Mouse (Mus musculus) G1E (cell line): ENCODE measurements around the gene Camkk2. TPM values are rescaled to one million over a fixed set of nuclear protein-coding genes. Genes with fewer than 3 reads are reported as not detected.

Experiments
- ATAC-seq: 2 replicates; pipeline ENCODE4 v1.8.0; 2016; ENCODE audit warnings: mild to moderate bottlenecking; ENCODE audit not compliant: insufficient number of reproducible peaks, poor library complexity, low FRiP score, severe bottlenecking; ENCODE audit errors: extremely low read depth
- DNase-seq: peaks from one replicate; pipeline ENCODE4 v3.0.0; 2012; ENCODE audit warnings: low spot score
- H3K27me3 ChIP-seq: 2 replicates; pipeline ENCODE4 v1.6.1; 2012; ENCODE audit warnings: mild to moderate bottlenecking, low read length, inconsistent platforms; ENCODE audit not compliant: insufficient read depth
- H3K36me3 ChIP-seq: replicated peaks from 2 replicates; pipeline ENCODE3; 2012; ENCODE audit warnings: mild to moderate bottlenecking, inconsistent platforms
- H3K4me1 ChIP-seq: 2 replicates; pipeline ENCODE4 v1.6.1; 2012; ENCODE audit warnings: low read depth, low read length, inconsistent platforms, mixed read lengths; ENCODE audit not compliant: insufficient read depth
- H3K4me3 ChIP-seq: 2 replicates; pipeline ENCODE4 v1.5.1; 2012; ENCODE audit warnings: low read depth, mild to moderate bottlenecking, inconsistent platforms, low read length, moderate library complexity, mixed read lengths
- H3K9me3 ChIP-seq: replicated peaks from 2 replicates; pipeline ENCODE4 v1.6.1; 2012; ENCODE audit warnings: inconsistent platforms
- CTCF ChIP-seq: IDR thresholded peaks from 2 replicates; pipeline ENCODE4 v1.5.1; 2012; ENCODE audit warnings: low read depth, low read length, inconsistent platforms, mixed read lengths
- GATA1 ChIP-seq: IDR thresholded peaks from 2 replicates; pipeline ENCODE4 v1.6.1; 2012; ENCODE audit warnings: borderline replicate concordance, low read length, inconsistent platforms, mixed read lengths
- GATA2 ChIP-seq: IDR thresholded peaks from 2 replicates; pipeline ENCODE4 v1.6.1; 2012; ENCODE audit warnings: low read depth, low read length, inconsistent platforms, borderline replicate concordance
- POLR2AphosphoS5 ChIP-seq: IDR thresholded peaks from 2 replicates; pipeline ENCODE4 v1.6.1; 2012; ENCODE audit warnings: low read depth, low read length, inconsistent platforms; ENCODE audit not compliant: insufficient replicate concordance
- TAL1 ChIP-seq: conservative IDR thresholded peaks from 2 replicates; pipeline ENCODE4 v1.6.1; 2012; ENCODE audit warnings: low read depth, low read length, inconsistent platforms, mixed read lengths
- polyA plus RNA-seq: library from polyadenylated mRNA; stranded (reverse); fragments of >175 nt; gene quantifications from 2 replicates; pipeline ENCODE4 v1.2.3, GENCODE M21; 2012
- total RNA-seq, 2 experiments: library from RNA; stranded (forward) in 1 of 2; stranded (reverse) in 1 of 2; fragments of 200-1000 nt in 1 of 2; fragments of >200 nt in 1 of 2; fragmentation: Nextera tagmentation in 1 of 2; gene quantifications; 2 replicates each; pipeline ENCODE4 v1.2.3; 2014 to 2017

Gene Camkk2
- total and polyA plus RNA-seq, 3 experiments: 9.7 to 18.2 (median 12.5) TPM

- no peak for TF ChIP-seq GATA2
- no peak for TF ChIP-seq CTCF
- peak; percentile 89 for TF ChIP-seq POLR2AphosphoS5
- no peak for TF ChIP-seq GATA1
- TF ChIP-seq TAL1: no peak
- DNase-seq: peak; percentile 100
- Histone ChIP-seq H3K36me3 (peaks cover 39% of the 10 kb centered on the region), H3K4me3 (peak within 1 kb of the TSS; percentile 96), H3K9me3 (no peaks in the 10 kb centered on the region), H3K27me3 (no peaks in the 10 kb centered on the region), H3K4me1 (peaks cover 38% of the 10 kb centered on the region)
- peak; percentile 97 for ATAC-seq
These were observed 41.7 kb upstream of the Camkk2 start, which contains the start of gene Anapc5 for GRCm38 (mm10) chr5:122820777-122821523. Gene Anapc5, minus strand, starts transcription at chr5:122821339.

- no peaks in the 10 kb centered on the region for H3K9me3 ChIP-seq
- DNase-seq (no peak), ATAC-seq (no peak)
- H3K4me3 ChIP-seq: no peak overlapping the region
- peaks cover 25% of the 10 kb centered on the region for H3K4me1 ChIP-seq
- peaks cover 90% of the 10 kb centered on the region for H3K36me3 ChIP-seq
- TF ChIP-seq POLR2AphosphoS5 (no peak), GATA1 (no peak), GATA2 (no peak), TAL1 (no peak), CTCF (no peak)
- H3K27me3 ChIP-seq: no peaks in the 10 kb centered on the region
These were observed 33.5 kb upstream of the Camkk2 start for GRCm38 (mm10) chr5:122812699-122813098.

DNA sequence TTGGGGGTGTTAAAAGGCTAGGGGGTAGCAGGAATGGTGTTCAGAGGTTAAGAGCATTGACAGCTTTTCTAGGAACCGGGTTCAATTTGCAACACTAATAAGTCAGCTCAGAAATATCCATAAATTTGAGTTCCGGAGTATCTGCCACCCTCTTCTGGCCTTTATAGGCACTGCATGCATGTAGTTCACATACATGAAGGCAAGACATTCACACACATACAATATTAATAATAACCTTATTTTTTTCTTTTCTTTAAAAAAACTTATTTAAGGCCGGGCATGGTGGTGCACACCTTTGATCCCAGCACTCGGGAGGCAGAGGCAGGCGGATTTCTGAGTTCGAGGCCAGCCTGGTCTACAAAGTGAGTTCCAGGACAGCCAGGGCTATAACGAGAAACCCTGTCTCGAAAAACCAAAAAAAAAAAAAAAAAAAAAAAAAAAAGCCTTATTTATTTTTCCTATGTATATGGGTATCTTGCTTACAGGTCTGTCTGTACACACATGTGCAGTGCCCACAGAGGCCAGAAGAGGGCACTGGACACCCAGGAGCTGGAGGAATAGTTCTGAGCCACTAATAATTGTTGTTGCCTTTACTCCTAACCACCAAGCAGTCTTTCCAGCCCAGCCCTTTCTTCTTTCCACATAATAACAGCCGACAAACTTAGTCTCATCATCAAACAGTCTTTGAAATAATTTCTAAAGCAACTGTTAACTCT is 32.3 kb upstream of the Camkk2 start:
- ATAC-seq: no peak
- peaks cover 24% of the 10 kb centered on the region for H3K4me1 ChIP-seq
- no peak overlapping the region for H3K4me3 ChIP-seq
- no peak for DNase-seq
- H3K9me3 ChIP-seq: no peaks in the 10 kb centered on the region
- H3K27me3 ChIP-seq: no peaks in the 10 kb centered on the region
- H3K36me3 ChIP-seq: peaks cover 90% of the 10 kb centered on the region
- no peak for TF ChIP-seq GATA1
- TF ChIP-seq CTCF: peak; percentile 51; the same call in 1 of the 2 replicates

DNA sequence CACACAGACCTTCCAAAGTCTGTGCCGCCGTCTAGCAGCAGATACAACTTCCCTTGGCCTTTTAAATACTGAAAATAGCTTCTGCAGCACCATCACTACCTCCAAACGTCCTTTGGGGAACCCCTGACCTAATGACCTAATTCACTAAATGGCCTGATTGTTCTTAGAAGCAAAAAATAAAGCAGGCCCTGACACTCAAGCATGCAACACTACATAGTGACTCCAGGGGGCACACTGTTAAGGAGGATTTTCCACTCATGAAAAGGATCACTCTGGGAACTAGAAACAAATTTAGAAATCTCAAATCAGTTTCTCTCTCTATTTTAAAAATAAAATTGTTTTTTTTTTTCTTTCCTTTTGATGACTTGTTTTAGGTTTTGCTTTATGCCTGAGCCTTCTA is 26.3 kb upstream of the Camkk2 start:
- TF ChIP-seq CTCF: no peak
- TF ChIP-seq GATA1: no peak
- no peak for TF ChIP-seq TAL1
- no peak for TF ChIP-seq GATA2
- TF ChIP-seq POLR2AphosphoS5: no peak
- H3K4me1 ChIP-seq: peaks cover 7% of the 10 kb centered on the region; the same call in 1 of the 2 replicates
- no peak for ATAC-seq
- no peaks in the 10 kb centered on the region for H3K9me3 ChIP-seq
- DNase-seq: no peak
- no peak overlapping the region for H3K4me3 ChIP-seq
- H3K36me3 ChIP-seq: peaks cover 96% of the 10 kb centered on the region
- H3K27me3 ChIP-seq: no peaks in the 10 kb centered on the region

DNA sequence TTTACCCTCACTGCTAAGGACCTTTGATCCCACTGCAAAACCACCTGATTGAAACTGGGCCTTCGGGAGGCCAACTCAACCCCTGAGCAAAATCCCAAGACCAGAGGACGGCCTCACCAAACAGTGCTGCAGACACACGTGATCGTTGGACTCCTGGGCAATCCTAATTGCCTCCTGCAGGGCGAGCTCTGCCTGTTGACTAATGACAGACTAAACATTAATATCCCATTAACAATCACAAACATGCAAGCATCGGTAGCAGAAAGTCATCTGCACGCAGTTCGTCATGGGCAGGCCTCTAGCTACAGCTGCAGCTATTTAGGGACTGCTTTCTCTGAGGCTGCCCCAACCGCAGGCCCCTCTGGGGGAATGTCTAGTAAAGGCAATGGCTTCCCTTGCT is 23.5 kb upstream of the Camkk2 start:
- DNase-seq: no peak
- Histone ChIP-seq H3K4me3 (no peak overlapping the region), H3K36me3 (peaks cover 100% of the 10 kb centered on the region), H3K9me3 (no peaks in the 10 kb centered on the region), H3K4me1 (peaks cover 21% of the 10 kb centered on the region), H3K27me3 (no peaks in the 10 kb centered on the region)
- ATAC-seq: no peak
- no peak for TF ChIP-seq GATA2
- no peak for TF ChIP-seq TAL1
- no peak for TF ChIP-seq CTCF
- TF ChIP-seq GATA1: no peak
- TF ChIP-seq POLR2AphosphoS5: no peak

DNA sequence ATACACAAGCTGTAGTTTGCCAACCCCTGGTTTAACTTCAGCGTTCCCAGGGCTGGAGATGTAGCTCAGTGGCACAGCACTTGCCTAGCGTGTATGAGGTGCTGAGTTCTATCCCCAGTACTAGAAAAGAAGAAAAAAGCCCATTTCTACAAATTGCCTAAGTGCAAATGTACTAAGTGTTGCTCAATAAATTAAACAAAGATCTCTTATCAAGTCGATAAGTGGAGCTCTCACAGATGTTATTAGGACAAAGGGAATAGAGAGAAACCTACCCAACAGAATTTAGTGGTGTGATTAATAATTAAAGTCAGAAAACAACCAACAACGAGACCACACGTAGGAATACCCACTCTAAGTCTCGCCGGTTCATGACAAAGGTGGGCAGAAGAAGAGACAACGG is 22.5 kb upstream of the Camkk2 start:
- no peak for TF ChIP-seq TAL1
- no peak for TF ChIP-seq CTCF
- H3K9me3 ChIP-seq: no peaks in the 10 kb centered on the region
- H3K4me1 ChIP-seq: peaks cover 21% of the 10 kb centered on the region
- ATAC-seq (no peak), DNase-seq (no peak)
- H3K4me3 ChIP-seq: no peak overlapping the region
- H3K36me3 ChIP-seq: peaks cover 97% of the 10 kb centered on the region
- no peaks in the 10 kb centered on the region for H3K27me3 ChIP-seq
